ENCODE assay signal across 11 mouse cellular contexts in genomic region chr11:98752562-98753140, GRCm38 (mm10). TPM values are rescaled to one million over a fixed set of nuclear protein-coding genes. Genes with fewer than 3 reads are reported as not detected.
DNase-seq lines count a peak whose midpoint lies in the region; ATAC-seq and TF ChIP-seq lines count a peak whose summit lies in the region.
"Had no signal": no experiment of that assay in that cellular context is flagged by ENCODE, and none has a peak within 500 bp of the region (broad histone marks: within the 10 kb centered on the region; RNA-seq: fewer than 3 reads in every experiment).

No protein-coding gene starts in this region.

- H3K36me3 ChIP-seq in forebrain, embryonic 14.5 days (ENCODE audit: control insufficient read depth, insufficient read depth, low read length), result peaks cover 49% of the 10 kb centered on the region
- peaks cover 15% of the 10 kb centered on the region for H3K36me3 ChIP-seq in forebrain, embryonic 16.5 days (ENCODE audit: control insufficient read depth, insufficient read depth)
- H3K36me3 ChIP-seq in lung, embryonic 14.5 days (ENCODE audit: insufficient read depth), result peaks cover 42% of the 10 kb centered on the region; the same call in 1 of the 2 replicates
- peaks cover 11% of the 10 kb centered on the region; the same call in 1 of the 2 replicates for H3K36me3 ChIP-seq in intestine, embryonic 16.5 days (ENCODE audit: control insufficient read depth, insufficient read depth, low read length)

- H3K9me3 ChIP-seq in forebrain, embryonic 14.5 days (replicated peaks; ENCODE audit: control insufficient read depth, low read length), result no peaks in the 10 kb centered on the region
- no peaks in the 10 kb centered on the region for H3K9me3 ChIP-seq in forebrain, embryonic 16.5 days (ENCODE audit: control insufficient read depth, low read length)
- no peaks in the 10 kb centered on the region for H3K9me3 ChIP-seq in lung, embryonic 14.5 days (ENCODE audit: low read depth, low read length)
- no peaks in the 10 kb centered on the region for H3K9me3 ChIP-seq in intestine, embryonic 16.5 days (ENCODE audit: control insufficient read depth, low read length)

- TF ChIP-seq CTCF in lung, embryonic 14.5 days (IDR thresholded peaks at IDR 0.05; ENCODE audit: low read depth), result no peak
- no peak for TF ChIP-seq CTCF in lung, adult 2 months (IDR thresholded peaks at IDR 0.05; ENCODE audit: insufficient read depth, low read length)
- no peak for TF ChIP-seq CTCF in olfactory bulb, adult 2 months (IDR thresholded peaks at IDR 0.05; ENCODE audit: insufficient read depth, low read depth, low read length)

- no peaks in the 10 kb centered on the region for H3K27me3 ChIP-seq in forebrain, embryonic 14.5 days (replicated peaks; ENCODE audit: control insufficient read depth, insufficient read depth, low read length)
- H3K27me3 ChIP-seq in forebrain, embryonic 16.5 days (replicated peaks; ENCODE audit: control insufficient read depth, insufficient read depth, low read length), result no peaks in the 10 kb centered on the region
- no peaks in the 10 kb centered on the region for H3K27me3 ChIP-seq in lung, embryonic 14.5 days (ENCODE audit: insufficient read depth, low read length)
- no peaks in the 10 kb centered on the region for H3K27me3 ChIP-seq in intestine, embryonic 16.5 days (replicated peaks; ENCODE audit: control insufficient read depth, insufficient read depth, low read length)

- H3K4me2 ChIP-seq in forebrain, embryonic 14.5 days (ENCODE audit: low read length), result no peak overlapping the region
- no peak overlapping the region for H3K4me2 ChIP-seq in forebrain, embryonic 16.5 days (ENCODE audit: low read length)
- H3K4me2 ChIP-seq in lung, embryonic 14.5 days, result no peak overlapping the region
- peak overlapping the region; percentile 61 for H3K4me2 ChIP-seq in intestine, embryonic 16.5 days (ENCODE audit: low read depth, low read length)

- H3K9ac ChIP-seq in forebrain, embryonic 14.5 days (ENCODE audit: low read length), result peak overlapping the region; percentile 21; the same call in 1 of the 2 replicates
- no peak overlapping the region; the same call in 1 of the 2 replicates for H3K9ac ChIP-seq in forebrain, embryonic 16.5 days (replicated peaks; ENCODE audit: low read depth, low read length)
- H3K9ac ChIP-seq in lung, embryonic 14.5 days, result 0 out of 2 replicates have a peak overlapping the region, but pooled peaks have one; percentile 3
- H3K9ac ChIP-seq in intestine, embryonic 16.5 days (ENCODE audit: low read depth, low read length), result peak overlapping the region; percentile 52

- no peak for TF ChIP-seq POLR2A in lung, adult 2 months (IDR thresholded peaks at IDR 0.05; ENCODE audit: borderline replicate concordance, extremely low read depth, low read depth, low read length)
- no peak for TF ChIP-seq POLR2A in olfactory bulb, adult 2 months (IDR thresholded peaks at IDR 0.05; ENCODE audit: insufficient read depth, low read depth, low read length)

- DNase-seq in forebrain, embryonic 14.5 days (ENCODE audit: low spot score), result no peak
- DNase-seq in lung, embryonic 14.5 days, result no peak
- DNase-seq in lung, adult 2 months, result no peak
- DNase-seq in spleen, postnatal 14 days (ENCODE audit: low spot score in 2 of 2), result no peak
- DNase-seq in ovary, postnatal 14 days (ENCODE audit: low spot score), result no peak
- DNase-seq: layer of hippocampus, adult 9-11 months had no signal

- H3K4me3 ChIP-seq in forebrain, embryonic 14.5 days (ENCODE audit: low read depth, low read length), result no peak overlapping the region
- H3K4me3 ChIP-seq in forebrain, embryonic 16.5 days (replicated peaks; ENCODE audit: low read length), result no peak overlapping the region
- no peak overlapping the region for H3K4me3 ChIP-seq in lung, embryonic 14.5 days (ENCODE audit: low read depth, low read length)
- no peak overlapping the region for H3K4me3 ChIP-seq in lung, adult 2 months (replicated peaks; ENCODE audit: extremely low read depth, low read depth, low read length)
- peak overlapping the region; percentile 11; the same call in 1 of the 2 replicates for H3K4me3 ChIP-seq in intestine, embryonic 16.5 days (ENCODE audit: low read length)
- H3K4me3 ChIP-seq in olfactory bulb, adult 2 months (ENCODE audit: insufficient read depth, low read depth, low read length), result no peak overlapping the region

- H3K27ac ChIP-seq in forebrain, embryonic 14.5 days (ENCODE audit: low read depth, low read length), result 0 out of 2 replicates have a peak overlapping the region, but pooled peaks have one; percentile 17
- no peak overlapping the region; the same call in 1 of the 2 replicates for H3K27ac ChIP-seq in forebrain, embryonic 16.5 days (ENCODE audit: low read length)
- peak overlapping the region; percentile 25; the same call in 1 of the 2 replicates for H3K27ac ChIP-seq in lung, embryonic 14.5 days (ENCODE audit: low read depth)
- H3K27ac ChIP-seq in intestine, embryonic 16.5 days (ENCODE audit: low read length), result peak overlapping the region; percentile 97
- H3K27ac ChIP-seq in olfactory bulb, adult 2 months (ENCODE audit: insufficient read depth, low read depth, low read length), result peak overlapping the region; percentile 36; the same call in 1 of the 2 replicates

- ATAC-seq in forebrain, embryonic 14.5 days, result no peak
- ATAC-seq in forebrain, embryonic 16.5 days, result no peak
- no peak for ATAC-seq in lung, embryonic 14.5 days (ENCODE audit: insufficient read depth)
- no peak for ATAC-seq in intestine, embryonic 16.5 days
- ATAC-seq: activated CD4-positive, CD25-positive, alpha-beta regulatory T cell, adult 4 months had no signal

- peaks cover 49% of the 10 kb centered on the region for H3K4me1 ChIP-seq in forebrain, embryonic 14.5 days (ENCODE audit: control insufficient read depth, insufficient read depth, low read length)
- peaks cover 68% of the 10 kb centered on the region for H3K4me1 ChIP-seq in forebrain, embryonic 16.5 days (replicated peaks; ENCODE audit: control insufficient read depth, insufficient read depth, low read length)
- H3K4me1 ChIP-seq in lung, embryonic 14.5 days (ENCODE audit: insufficient read depth), result peaks cover 56% of the 10 kb centered on the region
- peaks cover 51% of the 10 kb centered on the region for H3K4me1 ChIP-seq in lung, adult 2 months (ENCODE audit: control insufficient read depth, insufficient read depth, low read length)
- H3K4me1 ChIP-seq in intestine, embryonic 16.5 days (ENCODE audit: control insufficient read depth, insufficient read depth, low read length), result peaks cover 85% of the 10 kb centered on the region
- peaks cover 64% of the 10 kb centered on the region for H3K4me1 ChIP-seq in olfactory bulb, adult 2 months (ENCODE audit: control insufficient read depth, insufficient read depth, low read length)

- 86% methylated on average over 10 of the region's 10 CpGs for WGBS in forebrain, embryonic 14.5 days
- 87% methylated on average over 10 of the region's 10 CpGs for WGBS in forebrain, embryonic 16.5 days
- 74% methylated on average over 10 of the region's 10 CpGs for WGBS in lung, embryonic 14.5 days
- WGBS in lung, adult 2 months, result 65% methylated on average over 10 of the region's 10 CpGs
- 59% methylated on average over 10 of the region's 10 CpGs for WGBS in intestine, embryonic 16.5 days
- 65% methylated on average over 10 of the region's 10 CpGs for WGBS in olfactory bulb, adult 2 months

RNA-seq across cellular contexts. Expression of gene Thra, which starts 12.2 kb away (rescaled TPM):
- polyA plus RNA-seq in forebrain, embryonic 14.5 days (2014; fragmentation: Nextera tagmentation; extraction: Ambion mirVana), result 164 and 199 TPM in 2 replicates
- polyA plus RNA-seq in forebrain, embryonic 16.5 days (2015; fragmentation: Nextera tagmentation; extraction: Ambion mirVana), result 177 and 182 TPM in 2 replicates
- 46.8 and 47.1 TPM in 2 replicates for polyA plus RNA-seq in lung, embryonic 14.5 days (2014; fragmentation: Nextera tagmentation; extraction: Ambion mirVana)
- polyA plus RNA-seq in lung, adult 2 months (2012; rRNA removed), result 142 and 159 TPM in 2 replicates
- 41.5 and 42.0 TPM in 2 replicates for polyA plus RNA-seq in intestine, embryonic 16.5 days (2015; fragmentation: Nextera tagmentation; extraction: Ambion mirVana)
- polyA plus RNA-seq in olfactory bulb, adult 2 months (2012; ENCODE audit: insufficient read depth, insufficient read length, low replicate concordance, missing spikeins), result 251 and 495 TPM in 2 replicates

RNA-seq across cellular contexts. Expression of gene Nr1d1, which starts 22.5 kb away (rescaled TPM):
- polyA plus RNA-seq in forebrain, embryonic 14.5 days (2014; fragmentation: Nextera tagmentation; extraction: Ambion mirVana), result 2.2 and 3.1 TPM in 2 replicates
- polyA plus RNA-seq in forebrain, embryonic 16.5 days (2015; fragmentation: Nextera tagmentation; extraction: Ambion mirVana), result 3.8 and 4.0 TPM in 2 replicates
- 1.4 and 1.7 TPM in 2 replicates for polyA plus RNA-seq in lung, embryonic 14.5 days (2014; fragmentation: Nextera tagmentation; extraction: Ambion mirVana)
- 213 and 329 TPM in 2 replicates for polyA plus RNA-seq in lung, adult 2 months (2012; rRNA removed)
- 2.3 and 2.7 TPM in 2 replicates for polyA plus RNA-seq in intestine, embryonic 16.5 days (2015; fragmentation: Nextera tagmentation; extraction: Ambion mirVana)
- not detected in 2 replicates for polyA plus RNA-seq in olfactory bulb, adult 2 months (2012; ENCODE audit: insufficient read depth, insufficient read length, low replicate concordance, missing spikeins)

RNA-seq across cellular contexts. Expression of gene Med24, which starts 23.4 kb away (rescaled TPM):
- polyA plus RNA-seq in forebrain, embryonic 14.5 days (2014; fragmentation: Nextera tagmentation; extraction: Ambion mirVana), result 76.0 and 85.9 TPM in 2 replicates
- polyA plus RNA-seq in forebrain, embryonic 16.5 days (2015; fragmentation: Nextera tagmentation; extraction: Ambion mirVana), result 88.8 and 93.7 TPM in 2 replicates
- polyA plus RNA-seq in lung, embryonic 14.5 days (2014; fragmentation: Nextera tagmentation; extraction: Ambion mirVana), result 53.0 and 53.5 TPM in 2 replicates
- polyA plus RNA-seq in lung, adult 2 months (2012; rRNA removed), result 45.0 and 55.1 TPM in 2 replicates
- polyA plus RNA-seq in intestine, embryonic 16.5 days (2015; fragmentation: Nextera tagmentation; extraction: Ambion mirVana), result 36.8 and 38.5 TPM in 2 replicates
- polyA plus RNA-seq in olfactory bulb, adult 2 months (2012; ENCODE audit: insufficient read depth, insufficient read length, low replicate concordance, missing spikeins), result not detected in 2 replicates

RNA-seq across cellular contexts. Expression of gene Msl1, which starts 42.7 kb away (rescaled TPM):
- 19.3 and 20.5 TPM in 2 replicates for polyA plus RNA-seq in forebrain, embryonic 14.5 days (2014; fragmentation: Nextera tagmentation; extraction: Ambion mirVana)
- polyA plus RNA-seq in forebrain, embryonic 16.5 days (2015; fragmentation: Nextera tagmentation; extraction: Ambion mirVana), result 27.7 and 32.0 TPM in 2 replicates
- polyA plus RNA-seq in lung, embryonic 14.5 days (2014; fragmentation: Nextera tagmentation; extraction: Ambion mirVana), result 16.2 and 16.3 TPM in 2 replicates
- 39.0 and 54.3 TPM in 2 replicates for polyA plus RNA-seq in lung, adult 2 months (2012; rRNA removed)
- 13.5 and 14.5 TPM in 2 replicates for polyA plus RNA-seq in intestine, embryonic 16.5 days (2015; fragmentation: Nextera tagmentation; extraction: Ambion mirVana)
- 206 and 252 TPM in 2 replicates for polyA plus RNA-seq in olfactory bulb, adult 2 months (2012; ENCODE audit: insufficient read depth, insufficient read length, low replicate concordance, missing spikeins)

RNA-seq across cellular contexts. Expression of gene Csf3, which starts 51.6 kb away (rescaled TPM):
- not detected in 2 replicates for polyA plus RNA-seq in forebrain, embryonic 14.5 days (2014; fragmentation: Nextera tagmentation; extraction: Ambion mirVana)
- polyA plus RNA-seq in forebrain, embryonic 16.5 days (2015; fragmentation: Nextera tagmentation; extraction: Ambion mirVana), result not detected in 2 replicates
- polyA plus RNA-seq in lung, embryonic 14.5 days (2014; fragmentation: Nextera tagmentation; extraction: Ambion mirVana), result not detected in 2 replicates
- polyA plus RNA-seq in lung, adult 2 months (2012; rRNA removed), result not detected in 2 replicates
- 0.10 TPM in 1 of 2 replicates, not detected in the other for polyA plus RNA-seq in intestine, embryonic 16.5 days (2015; fragmentation: Nextera tagmentation; extraction: Ambion mirVana)
- polyA plus RNA-seq in olfactory bulb, adult 2 months (2012; ENCODE audit: insufficient read depth, insufficient read length, low replicate concordance, missing spikeins), result not detected in 2 replicates
- polyA plus RNA-seq: activated CD4-positive, CD25-positive, alpha-beta regulatory T cell, adult 4 months; frontal cortex, adult 2 months had no signal

Comparison
In these comparisons a context has a peak if more than half of its experiments do, and no peak if none do; other contexts are left out.
1. RNA of gene Nr1d1, which starts 22.5 kb away (polyA plus RNA-seq): 213 to 329 TPM in lung, adult 2 months; 3.8 to 4.0 TPM in forebrain, embryonic 16.5 days, 2.3 to 2.7 TPM in intestine, embryonic 16.5 days, 2.2 to 3.1 TPM in forebrain, embryonic 14.5 days, 1.4 to 1.7 TPM in lung, embryonic 14.5 days and not detected in olfactory bulb, adult 2 months; every median in the first group is over 10 times any median in the second.